Mouse (Mus musculus): ENCODE data around the gene Gphb5. TPM values are rescaled to one million over a fixed set of nuclear protein-coding genes. Genes with fewer than 3 reads are reported as not detected.

The Gphb5 gene
- polyA plus RNA-seq, 1 experiment from 2014 or later, result 0.10 TPM

Other genes with a start within 250 kb of the Gphb5 start
- gene Kcnh5, start 239.4 kb downstream of the Gphb5 start, polyA plus RNA-seq (2016; fragmentation: Nextera tagmentation; extraction: Ambion mirVana), result 0.61 and 0.85 TPM in 2 replicates
- gene Rhoj, start 108.5 kb downstream of the Gphb5 start, polyA plus RNA-seq (2016; fragmentation: Nextera tagmentation; extraction: Ambion mirVana), result 19.7 and 25.3 TPM in 2 replicates
- gene Ppp2r5e, start 179.5 kb upstream of the Gphb5 start, polyA plus RNA-seq (2016; fragmentation: Nextera tagmentation; extraction: Ambion mirVana), result 25.3 and 29.1 TPM in 2 replicates

All from midbrain, embryonic 12.5 days (tissue).